ENCODE assay signal across 9 mouse cellular contexts in genomic region chr15:90679760-90680579, GRCm38 (mm10). TPM values are rescaled to one million over a fixed set of nuclear protein-coding genes. Genes with fewer than 3 reads are reported as not detected.
DNase-seq lines count a peak whose midpoint lies in the region; ATAC-seq and TF ChIP-seq lines count a peak whose summit lies in the region.
"Had no signal": no experiment of that assay in that cellular context is flagged by ENCODE, and none has a peak within 500 bp of the region (broad histone marks: within the 10 kb centered on the region; RNA-seq: fewer than 3 reads in every experiment).

No protein-coding gene starts in this region.

- DNase-seq in 3134 (ENCODE audit: extremely low read depth, insufficient read length, low spot score): peak; percentile 77
- DNase-seq in forebrain, embryonic 11.5 days (ENCODE audit: low spot score): peak; percentile 89
- peak; percentile 59 for DNase-seq in kidney, postnatal 0 days (ENCODE audit: low spot score)
- DNase-seq in liver, embryonic 13.5 days: peak; percentile 36
- DNase-seq in neural tube, embryonic 10.5 days (ENCODE audit: extremely low spot score, low spot score): peak; percentile 80
- peak; percentile 4 to 9 for DNase-seq in thymus, adult 18-20 months

- TF ChIP-seq CTCF in kidney, postnatal 0 days (IDR thresholded peaks at IDR 0.05; ENCODE audit: low read depth): peak; percentile 97

- H3K4me3 ChIP-seq in brown adipose tissue, adult 24 weeks (ENCODE audit: insufficient read depth, low read depth, low read length): peak overlapping the region; percentile 69
- peak overlapping the region; percentile 57 for H3K4me3 ChIP-seq in forebrain, embryonic 11.5 days (ENCODE audit: low read depth, low read length)
- peak overlapping the region; percentile 65 to 69 for H3K4me3 ChIP-seq in heart, embryonic 14.5 days (ENCODE audit: control insufficient read depth in 1 of 2, insufficient read depth in 1 of 2, low read depth in 1 of 2, low read length in 2 of 2)
- H3K4me3 ChIP-seq in kidney, postnatal 0 days (replicated peaks; ENCODE audit: low read depth, low read length): peak overlapping the region; percentile 67
- peak overlapping the region; percentile 54 for H3K4me3 ChIP-seq in liver, embryonic 13.5 days (replicated peaks)

- peak overlapping the region; percentile 55 for H3K9ac ChIP-seq in forebrain, embryonic 11.5 days (ENCODE audit: low read length)
- H3K9ac ChIP-seq in heart, embryonic 14.5 days (ENCODE audit: low read length): peak overlapping the region; percentile 70
- peak overlapping the region; percentile 51 for H3K9ac ChIP-seq in kidney, postnatal 0 days (ENCODE audit: low read depth, low read length)
- H3K9ac ChIP-seq in liver, embryonic 13.5 days: 0 out of 2 replicates have a peak overlapping the region, but pooled peaks have one; percentile 22

- peaks cover 10% of the 10 kb centered on the region; the same call in 1 of the 2 replicates for H3K27me3 ChIP-seq in forebrain, embryonic 11.5 days (ENCODE audit: control insufficient read depth, insufficient read depth, low read length)
- H3K27me3 ChIP-seq in heart, embryonic 14.5 days (ENCODE audit: control insufficient read depth, insufficient read depth, low read length): no peaks in the 10 kb centered on the region
- no peaks in the 10 kb centered on the region for H3K27me3 ChIP-seq in kidney, postnatal 0 days (ENCODE audit: insufficient read depth, low read length)
- H3K27me3 ChIP-seq in liver, embryonic 13.5 days: peaks cover 30% of the 10 kb centered on the region
- H3K27me3 ChIP-seq: CH12.LX had no signal

- peak overlapping the region; percentile 85 for H3K4me2 ChIP-seq in forebrain, embryonic 11.5 days (ENCODE audit: low read depth, low read length, severe bottlenecking)
- H3K4me2 ChIP-seq in heart, embryonic 14.5 days (ENCODE audit: low read length): peak overlapping the region; percentile 99
- H3K4me2 ChIP-seq in kidney, postnatal 0 days (ENCODE audit: low read length): peak overlapping the region; percentile 98
- peak overlapping the region; percentile 70 for H3K4me2 ChIP-seq in liver, embryonic 13.5 days

- no peaks in the 10 kb centered on the region for H3K9me3 ChIP-seq in forebrain, embryonic 11.5 days (ENCODE audit: control insufficient read depth, low read length)
- no peaks in the 10 kb centered on the region for H3K9me3 ChIP-seq in heart, embryonic 14.5 days (ENCODE audit: control insufficient read depth, low read length)
- no peaks in the 10 kb centered on the region for H3K9me3 ChIP-seq in kidney, postnatal 0 days (replicated peaks; ENCODE audit: low read length)
- no peaks in the 10 kb centered on the region for H3K9me3 ChIP-seq in liver, embryonic 13.5 days (replicated peaks)

- H3K4me1 ChIP-seq in brown adipose tissue, adult 24 weeks (ENCODE audit: control insufficient read depth, insufficient read depth, insufficient read length, low read length): no peaks in the 10 kb centered on the region
- H3K4me1 ChIP-seq in forebrain, embryonic 11.5 days (replicated peaks; ENCODE audit: control insufficient read depth, insufficient read depth, low read length): no peaks in the 10 kb centered on the region
- H3K4me1 ChIP-seq in heart, embryonic 14.5 days (ENCODE audit: control insufficient read depth in 2 of 2, insufficient read depth in 2 of 2, low read length in 2 of 2): peaks cover 2 to 3% of the 10 kb centered on the region in 2 experiments; a peak in 2 of 4 replicates
- H3K4me1 ChIP-seq in kidney, postnatal 0 days (replicated peaks; ENCODE audit: insufficient read depth, low read length): no peaks in the 10 kb centered on the region
- peaks cover 6% of the 10 kb centered on the region; the same call in 1 of the 2 replicates for H3K4me1 ChIP-seq in liver, embryonic 13.5 days (replicated peaks)

- 3% methylated on average over 36 of the region's 36 CpGs for WGBS in forebrain, embryonic 11.5 days
- 2% methylated on average over 36 of the region's 36 CpGs for WGBS in heart, embryonic 14.5 days
- WGBS in kidney, postnatal 0 days: 2% methylated on average over 36 of the region's 36 CpGs
- 3% methylated on average over 36 of the region's 36 CpGs for WGBS in liver, embryonic 13.5 days (ENCODE audit: insufficient replicate concordance)

- H3K27ac ChIP-seq in brown adipose tissue, adult 24 weeks (replicated peaks; ENCODE audit: low read depth, low read length): no peak overlapping the region; the same call in 1 of the 2 replicates
- H3K27ac ChIP-seq in forebrain, embryonic 11.5 days (ENCODE audit: low read depth, low read length): no peak overlapping the region
- no peak overlapping the region for H3K27ac ChIP-seq in heart, embryonic 14.5 days (replicated peaks in 1 of 2; ENCODE audit: control insufficient read depth in 1 of 2, insufficient read depth in 1 of 2, low read depth in 2 of 2, low read length in 2 of 2)
- peak overlapping the region; percentile 54; the same call in 1 of the 2 replicates for H3K27ac ChIP-seq in kidney, postnatal 0 days
- H3K27ac ChIP-seq in liver, embryonic 13.5 days: no peak overlapping the region

- ATAC-seq in forebrain, embryonic 11.5 days (replicated peaks; ENCODE audit: low FRiP score): peak; percentile 87
- peak; percentile 45; the same call in 1 of the 2 replicates for ATAC-seq in heart, embryonic 14.5 days (ENCODE audit: insufficient number of reproducible peaks, insufficient read depth, low FRiP score, low read depth)
- peak; percentile 90 for ATAC-seq in kidney, postnatal 0 days (replicated peaks; ENCODE audit: low FRiP score, low read depth)
- peak; percentile 76 for ATAC-seq in liver, embryonic 13.5 days (ENCODE audit: low read depth)

- no peaks in the 10 kb centered on the region for H3K36me3 ChIP-seq in forebrain, embryonic 11.5 days (ENCODE audit: control insufficient read depth, insufficient read depth, low read length)
- no peaks in the 10 kb centered on the region for H3K36me3 ChIP-seq in heart, embryonic 14.5 days (ENCODE audit: control insufficient read depth, insufficient read depth, low read length)
- no peaks in the 10 kb centered on the region for H3K36me3 ChIP-seq in kidney, postnatal 0 days (ENCODE audit: insufficient read depth, low read length)
- no peaks in the 10 kb centered on the region for H3K36me3 ChIP-seq in liver, embryonic 13.5 days

RNA-seq across cellular contexts. Expression of gene Cpne8, which starts 0.7 kb away (rescaled TPM):
- 4.6 and 4.8 TPM in 2 replicates for polyA plus RNA-seq in brown adipose tissue, adult 24 weeks (2012; ENCODE audit: insufficient read depth, insufficient read length, missing spikeins)
- 3.9 and 4.4 TPM in 2 replicates for polyA plus RNA-seq in forebrain, embryonic 11.5 days (2014; fragmentation: Nextera tagmentation; extraction: Ambion mirVana)
- polyA plus RNA-seq in heart, embryonic 14.5 days (2014; fragmentation: Nextera tagmentation; extraction: Ambion mirVana): 6.3 and 6.6 TPM in 2 replicates
- 22.5 and 25.5 TPM in 2 replicates for polyA plus RNA-seq in kidney, postnatal 0 days (2015; fragmentation: Nextera tagmentation; extraction: Ambion mirVana)
- polyA plus RNA-seq in liver, embryonic 13.5 days (2015; fragmentation: Nextera tagmentation; extraction: Ambion mirVana): 1.0 and 1.5 TPM in 2 replicates

Comparison
In these comparisons a context has a peak if more than half of its experiments do, and no peak if none do; other contexts are left out.
1. DNase-seq: peak in every context shown above with its lines; median percentile 89 in forebrain, embryonic 11.5 days; 80 in neural tube, embryonic 10.5 days; 77 in 3134; 59 in kidney, postnatal 0 days; 36 in liver, embryonic 13.5 days; 6 in thymus, adult 18-20 months.